Mouse (Mus musculus) right cerebral cortex, postnatal 4 days (tissue): ENCODE data around the gene Pdcd1lg2.

Experiments used
- DNase-seq: peaks from one replicate; pipeline ENCODE4 v3.0.0-alpha.2; 2022

Pdcd1lg2 gene

GRCm38 (mm10) chr19:29410619-29411018 lies at the start of gene Pdcd1lg2:
Pdcd1lg2 (plus strand) TSS chr19:29410919.
- no peak for DNase-seq

GRCm38 (mm10) chr19:29361468-29362130 lies 49.1 kb upstream of the Pdcd1lg2 start:
- peak; percentile 83 for DNase-seq

- no peak for DNase-seq
These were observed 48.4 kb upstream of the Pdcd1lg2 start for GRCm38 (mm10) chr19:29362173-29362930.

GRCm38 (mm10) chr19:29363557-29363956 lies 47.2 kb upstream of the Pdcd1lg2 start:
- no peak for DNase-seq

- no peak for DNase-seq
These were observed 46.6 kb upstream of the Pdcd1lg2 start for GRCm38 (mm10) chr19:29364076-29364475.

- no peak for DNase-seq
These were observed 45.6 kb upstream of the Pdcd1lg2 start for GRCm38 (mm10) chr19:29365105-29365504.

GRCm38 (mm10) chr19:29366226-29366968 lies 44.3 kb upstream of the Pdcd1lg2 start:
- no peak for DNase-seq

GRCm38 (mm10) chr19:29366969-29367622 lies 43.6 kb upstream of the Pdcd1lg2 start, which contains the start of the genes Plgrkt and Cd274:
Plgrkt (minus strand) TSS chr19:29367390.
Cd274 (plus strand) TSS chr19:29367455.
- DNase-seq = peak; percentile 33

GRCm38 (mm10) chr19:29368041-29368440 lies 42.7 kb upstream of the Pdcd1lg2 start:
- DNase-seq = no peak

- no peak for DNase-seq
These were observed 41.9 kb upstream of the Pdcd1lg2 start for GRCm38 (mm10) chr19:29368671-29369309.

GRCm38 (mm10) chr19:29370112-29370511 lies 40.6 kb upstream of the Pdcd1lg2 start:
- DNase-seq = no peak

GRCm38 (mm10) chr19:29370545-29371283 lies 40.0 kb upstream of the Pdcd1lg2 start:
- DNase-seq = no peak

GRCm38 (mm10) chr19:29371284-29372081 lies 39.2 kb upstream of the Pdcd1lg2 start:
- no peak for DNase-seq

- DNase-seq = peak; percentile 44
These were observed 38.6 kb upstream of the Pdcd1lg2 start for GRCm38 (mm10) chr19:29372138-29372537.

- no peak for DNase-seq
These were observed 38.1 kb upstream of the Pdcd1lg2 start for GRCm38 (mm10) chr19:29372621-29373020.

- no peak for DNase-seq
These were observed 37.3 kb upstream of the Pdcd1lg2 start for GRCm38 (mm10) chr19:29373438-29373837.

- no peak for DNase-seq
These were observed 35.8 kb upstream of the Pdcd1lg2 start for GRCm38 (mm10) chr19:29374947-29375346.

GRCm38 (mm10) chr19:29376382-29376781 lies 34.3 kb upstream of the Pdcd1lg2 start:
- no peak for DNase-seq

GRCm38 (mm10) chr19:29379839-29380603 lies 30.7 kb upstream of the Pdcd1lg2 start:
- no peak for DNase-seq

- DNase-seq = no peak
These were observed 27.4 kb upstream of the Pdcd1lg2 start for GRCm38 (mm10) chr19:29383368-29383767.
